27 mouse cellular contexts compared by ENCODE assay signal in genomic region chr1:47646681-47647080, GRCm38 (mm10).
A peak's percentile ranks its signal among the peaks of the same experiment; 100 is the strongest.
DNase-seq lines count a peak whose midpoint lies in the region; ATAC-seq and TF ChIP-seq lines count a peak whose summit lies in the region.
"Had no signal": no experiment of that assay in that cellular context is flagged by ENCODE, and none has a peak within 500 bp of the region (broad histone marks: within the 10 kb centered on the region; RNA-seq: fewer than 3 reads in every experiment).

No protein-coding gene starts in this region.

- no peaks in the 10 kb centered on the region for H3K4me1 ChIP-seq in midbrain, embryonic 13.5 days (replicated peaks)
- no peaks in the 10 kb centered on the region for H3K4me1 ChIP-seq in midbrain, embryonic 10.5 days
- H3K4me1 ChIP-seq in forebrain, embryonic 16.5 days (replicated peaks; ENCODE audit: control insufficient read depth, insufficient read depth, low read length), result no peaks in the 10 kb centered on the region
- no peaks in the 10 kb centered on the region for H3K4me1 ChIP-seq in hindbrain, postnatal 0 days (ENCODE audit: insufficient read depth, low read length)
- H3K4me1 ChIP-seq: heart, embryonic 12.5 days; hindbrain, embryonic 15.5 days; limb, embryonic 10.5 days; liver, embryonic 15.5 days; lung, embryonic 15.5 days; megakaryocyte, embryonic 14.5 days had no signal

- H3K27ac ChIP-seq in midbrain, embryonic 13.5 days, result no peak overlapping the region
- H3K27ac ChIP-seq in midbrain, embryonic 10.5 days (replicated peaks), result no peak overlapping the region
- no peak overlapping the region for H3K27ac ChIP-seq in forebrain, embryonic 16.5 days (ENCODE audit: low read length)
- H3K27ac ChIP-seq in hindbrain, postnatal 0 days, result no peak overlapping the region
- no peak overlapping the region for H3K27ac ChIP-seq in gastrocnemius, adult 2 months
- H3K27ac ChIP-seq: hindbrain, embryonic 15.5 days; layer of hippocampus, adult 2 months; limb, embryonic 10.5 days; liver, embryonic 15.5 days; lung, embryonic 15.5 days had no signal

- no peak overlapping the region for H3K4me2 ChIP-seq in midbrain, embryonic 13.5 days (replicated peaks)
- no peak overlapping the region for H3K4me2 ChIP-seq in forebrain, embryonic 16.5 days (ENCODE audit: low read length)
- no peak overlapping the region for H3K4me2 ChIP-seq in hindbrain, postnatal 0 days (ENCODE audit: low read depth, low read length)
- H3K4me2 ChIP-seq: heart, embryonic 12.5 days; hindbrain, embryonic 15.5 days; liver, embryonic 15.5 days; lung, embryonic 15.5 days had no signal

- WGBS in midbrain, embryonic 13.5 days, result 57% methylated on average over 4 of the region's 4 CpGs
- WGBS in midbrain, embryonic 10.5 days, result 89% methylated on average over 4 of the region's 4 CpGs
- 61% methylated on average over 4 of the region's 4 CpGs for WGBS in forebrain, embryonic 16.5 days
- WGBS in hindbrain, postnatal 0 days, result 50% methylated on average over 4 of the region's 4 CpGs

- H3K9ac ChIP-seq in midbrain, embryonic 13.5 days (replicated peaks), result no peak overlapping the region
- no peak overlapping the region for H3K9ac ChIP-seq in forebrain, embryonic 16.5 days (replicated peaks; ENCODE audit: low read depth, low read length)
- H3K9ac ChIP-seq in hindbrain, postnatal 0 days (replicated peaks; ENCODE audit: low read length), result no peak overlapping the region
- H3K9ac ChIP-seq: heart, embryonic 12.5 days; hindbrain, embryonic 15.5 days; liver, embryonic 15.5 days; lung, embryonic 15.5 days had no signal

- no peaks in the 10 kb centered on the region for H3K36me3 ChIP-seq in midbrain, embryonic 13.5 days
- H3K36me3 ChIP-seq in midbrain, embryonic 10.5 days, result no peaks in the 10 kb centered on the region
- H3K36me3 ChIP-seq in forebrain, embryonic 16.5 days (ENCODE audit: control insufficient read depth, insufficient read depth), result no peaks in the 10 kb centered on the region
- no peaks in the 10 kb centered on the region for H3K36me3 ChIP-seq in hindbrain, postnatal 0 days (ENCODE audit: insufficient read depth, low read length)
- H3K36me3 ChIP-seq: heart, embryonic 12.5 days; hindbrain, embryonic 15.5 days; limb, embryonic 10.5 days; liver, embryonic 15.5 days; lung, embryonic 15.5 days had no signal

- no peaks in the 10 kb centered on the region for H3K27me3 ChIP-seq in midbrain, embryonic 13.5 days
- H3K27me3 ChIP-seq in midbrain, embryonic 10.5 days (ENCODE audit: low read depth, poor library complexity, severe bottlenecking), result no peaks in the 10 kb centered on the region
- H3K27me3 ChIP-seq in forebrain, embryonic 16.5 days (replicated peaks; ENCODE audit: control insufficient read depth, insufficient read depth, low read length), result no peaks in the 10 kb centered on the region
- no peaks in the 10 kb centered on the region for H3K27me3 ChIP-seq in hindbrain, postnatal 0 days (ENCODE audit: insufficient read depth, low read length)
- H3K27me3 ChIP-seq: heart, embryonic 12.5 days; hindbrain, embryonic 15.5 days; liver, embryonic 15.5 days; lung, embryonic 15.5 days; megakaryocyte, embryonic 14.5 days had no signal

- intact Hi-C loops in gastrocnemius, adult 2 months (cut with DNase I), result no loop called here

- H3K9me3 ChIP-seq in midbrain, embryonic 13.5 days, result no peaks in the 10 kb centered on the region
- no peaks in the 10 kb centered on the region for H3K9me3 ChIP-seq in midbrain, embryonic 10.5 days (replicated peaks)
- H3K9me3 ChIP-seq in forebrain, embryonic 16.5 days (ENCODE audit: control insufficient read depth, low read length), result no peaks in the 10 kb centered on the region
- no peaks in the 10 kb centered on the region for H3K9me3 ChIP-seq in hindbrain, postnatal 0 days (ENCODE audit: low read length)
- H3K9me3 ChIP-seq: heart, embryonic 12.5 days; hindbrain, embryonic 15.5 days; limb, embryonic 10.5 days; liver, embryonic 15.5 days; lung, embryonic 15.5 days; megakaryocyte, embryonic 14.5 days had no signal

- ATAC-seq in midbrain, embryonic 13.5 days, result peak; percentile 48; the same call in 1 of the 2 replicates
- peak; percentile 77 for ATAC-seq in forebrain, embryonic 16.5 days
- no peak for ATAC-seq in hindbrain, postnatal 0 days
- ATAC-seq: intestine, embryonic 16.5 days had no signal

- DNase-seq in embryo, embryonic 10.5 days (ENCODE audit: low spot score), result peak; percentile 9
- no peak for DNase-seq in embryo, embryonic 9.5 days (ENCODE audit: extremely low spot score)
- no peak for DNase-seq in midbrain, embryonic 10.5 days (ENCODE audit: low spot score)
- DNase-seq in hindbrain, postnatal 0 days (ENCODE audit: low spot score), result peak; percentile 3
- DNase-seq in gastrocnemius, adult 2 months, result no peak
- no peak for DNase-seq in gastrocnemius, postnatal 4 days (ENCODE audit: low spot score in 2 of 2)
- DNase-seq: adrenal gland, postnatal 10 days; cerebellum, adult 8-10 months; cerebellum, postnatal 36 days; gastrocnemius, postnatal 14 days; heart, adult 18-20 months; heart, postnatal 10 days; kidney, postnatal 25 days; liver; lung, postnatal 36 days; right cerebral cortex, postnatal 14 days; thymus, postnatal 14 days had no signal

- TF ChIP-seq CTCF in hindbrain, postnatal 0 days (IDR thresholded peaks at IDR 0.05; ENCODE audit: low read depth), result no peak
- no peak for TF ChIP-seq CTCF in gastrocnemius, adult 2 months (IDR thresholded peaks at IDR 0.05)

- no peak overlapping the region for H3K4me3 ChIP-seq in midbrain, embryonic 13.5 days (replicated peaks)
- H3K4me3 ChIP-seq in midbrain, embryonic 10.5 days, result no peak overlapping the region
- no peak overlapping the region for H3K4me3 ChIP-seq in forebrain, embryonic 16.5 days (replicated peaks; ENCODE audit: low read length)
- H3K4me3 ChIP-seq in hindbrain, postnatal 0 days (ENCODE audit: low read length), result no peak overlapping the region
- no peak overlapping the region for H3K4me3 ChIP-seq in gastrocnemius, adult 2 months
- H3K4me3 ChIP-seq: heart, embryonic 12.5 days; hindbrain, embryonic 15.5 days; layer of hippocampus, adult 2 months; limb, embryonic 10.5 days; liver, embryonic 15.5 days; lung, embryonic 15.5 days; megakaryocyte, embryonic 14.5 days had no signal

Comparison
In these comparisons a context has a peak if more than half of its experiments do, and no peak if none do; other contexts are left out.
1. DNase-seq: peak in embryo, embryonic 10.5 days (single experiment) and hindbrain, postnatal 0 days (single experiment); none in embryo, embryonic 9.5 days (single experiment), midbrain, embryonic 10.5 days (single experiment), gastrocnemius, adult 2 months (single experiment) and gastrocnemius, postnatal 4 days (0 of 2).